Mouse (Mus musculus) limb, embryonic 11.5 days (tissue): ENCODE data around the gene 4931409K22Rik. TPM values are rescaled to one million over a fixed set of nuclear protein-coding genes. Genes with fewer than 3 reads are reported as not detected.

ENCODE experiments used
- ATAC-seq: fragments of 200-750 bp; cut with Nextera tagmentation; 2 replicates; pipeline ENCODE4 v1.8.0; 2017; ENCODE audit warnings: low read depth; ENCODE audit not compliant: insufficient number of reproducible peaks, low FRiP score, low TSS enrichment
- DNase-seq: peaks from one replicate; pipeline ENCODE4 v3.0.0-alpha.2; 2015; ENCODE audit warnings: low spot score
- H3K27ac ChIP-seq: fragments of 300-500 bp; sonication (generic); replicated peaks from 2 replicates; pipeline ENCODE4 v1.5.1; 2014; ENCODE audit warnings: low read depth, mild to moderate bottlenecking, low read length
- H3K27me3 ChIP-seq: fragments of 300-500 bp; sonication (generic); 2 replicates; pipeline ENCODE4 v1.6.1; 2014; ENCODE audit warnings: mild to moderate bottlenecking, low read length, mixed read lengths; ENCODE audit not compliant: control insufficient read depth, insufficient read depth
- H3K36me3 ChIP-seq: fragments of 300-500 bp; sonication (generic); 2 replicates; pipeline ENCODE4 v1.6.1; 2014; ENCODE audit warnings: mild to moderate bottlenecking, low read length, moderate library complexity, mixed read lengths; ENCODE audit not compliant: control insufficient read depth, insufficient read depth
- H3K4me1 ChIP-seq: fragments of 300-500 bp; sonication (generic); 2 replicates; pipeline ENCODE4 v1.6.1; 2014; ENCODE audit warnings: low read length, mixed read lengths; ENCODE audit not compliant: control insufficient read depth, insufficient read depth
- H3K4me2 ChIP-seq: fragments of 300-500 bp; sonication (generic); 2 replicates; pipeline ENCODE4 v1.6.1; 2014; ENCODE audit warnings: low read depth, mild to moderate bottlenecking, moderate library complexity; ENCODE audit not compliant: severe bottlenecking
- H3K4me3 ChIP-seq: fragments of 300-500 bp; sonication (generic); 2 replicates; pipeline ENCODE4 v1.5.1; 2014; ENCODE audit warnings: low read depth, low read length
- H3K9ac ChIP-seq: fragments of 300-500 bp; sonication (generic); 2 replicates; pipeline ENCODE4 v1.6.1; 2014; ENCODE audit warnings: mild to moderate bottlenecking, low read length
- H3K9me3 ChIP-seq: fragments of 300-500 bp; sonication (generic); 2 replicates; pipeline ENCODE4 v1.6.1; 2016; ENCODE audit warnings: low read length; ENCODE audit not compliant: control insufficient read depth
- whole genome bisulfite sequencing: fragments of 180-500 bp; shearing (Covaris S2); extraction: QIAGEN DNeasy Blood & Tissue Kit; methylation state at CpG from one replicate; pipeline ENCODE4 v1.1.7; 2014; 5-methylcytosine and 5-hydroxymethylcytosine counted together
- polyA plus RNA-seq: library from polyadenylated mRNA; unstranded; fragments of >200 nt; fragmentation: Nextera tagmentation; extraction: Ambion mirVana; gene quantifications from 2 replicates; pipeline ENCODE4 v1.2.1, GENCODE M21; 2014

4931409K22Rik gene
- polyA plus RNA-seq = not detected in 2 replicates

DNA sequence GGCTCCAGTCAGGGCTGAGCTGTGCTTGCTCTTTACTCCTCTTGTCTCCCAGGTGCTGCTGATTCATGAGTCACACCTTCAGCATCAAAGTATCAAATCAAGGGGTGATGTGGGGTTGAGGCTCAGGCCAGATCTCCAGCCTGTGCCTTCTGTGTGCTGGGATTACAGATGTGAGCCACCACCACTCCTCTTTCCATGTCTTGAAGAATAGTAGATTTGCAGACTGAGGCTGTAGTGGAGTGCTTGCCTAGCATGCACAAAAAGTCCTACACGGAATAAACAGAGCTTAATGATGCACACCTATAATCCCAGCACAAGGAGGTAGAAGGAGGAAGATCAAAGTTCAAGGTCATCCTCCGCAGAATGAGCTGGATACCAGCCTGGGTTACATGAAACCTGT lies at the start of gene 4931409K22Rik:
Gene 4931409K22Rik, minus strand, starts transcription at position 101 of the 400 bp plus-strand sequence.
- no peaks in the 10 kb centered on the region for H3K36me3 ChIP-seq
- WGBS = 80% methylated on average over 2 of the region's 2 CpGs
- H3K9me3 ChIP-seq = no peaks in the 10 kb centered on the region
- H3K4me1 ChIP-seq = peaks cover 7% of the 10 kb centered on the region; the same call in 1 of the 2 replicates
- no peak within 1 kb of the TSS for H3K27ac ChIP-seq
- H3K4me3 ChIP-seq = no peak within 1 kb of the TSS
- no peak within 1 kb of the TSS for H3K9ac ChIP-seq
- ATAC-seq (no peak), DNase-seq (no peak)
- H3K27me3 ChIP-seq = no peaks in the 10 kb centered on the region
- H3K4me2 ChIP-seq = no peak within 1 kb of the TSS

GRCm38 (mm10) chr5:24605980-24606665 lies 49.5 kb upstream of the 4931409K22Rik start:
- Histone ChIP-seq H3K4me3 (no peak overlapping the region), H3K27ac (peak overlapping the region; percentile 42; the same call in 1 of the 2 replicates), H3K4me2 (peak overlapping the region; percentile 68), H3K36me3 (no peaks in the 10 kb centered on the region), H3K4me1 (peaks cover 43% of the 10 kb centered on the region), H3K27me3 (no peaks in the 10 kb centered on the region), H3K9me3 (no peaks in the 10 kb centered on the region), H3K9ac (peak overlapping the region; percentile 85)
- no peak for ATAC-seq
- 23% methylated on average over 14 of the region's 14 CpGs for WGBS
- no peak for DNase-seq

DNA sequence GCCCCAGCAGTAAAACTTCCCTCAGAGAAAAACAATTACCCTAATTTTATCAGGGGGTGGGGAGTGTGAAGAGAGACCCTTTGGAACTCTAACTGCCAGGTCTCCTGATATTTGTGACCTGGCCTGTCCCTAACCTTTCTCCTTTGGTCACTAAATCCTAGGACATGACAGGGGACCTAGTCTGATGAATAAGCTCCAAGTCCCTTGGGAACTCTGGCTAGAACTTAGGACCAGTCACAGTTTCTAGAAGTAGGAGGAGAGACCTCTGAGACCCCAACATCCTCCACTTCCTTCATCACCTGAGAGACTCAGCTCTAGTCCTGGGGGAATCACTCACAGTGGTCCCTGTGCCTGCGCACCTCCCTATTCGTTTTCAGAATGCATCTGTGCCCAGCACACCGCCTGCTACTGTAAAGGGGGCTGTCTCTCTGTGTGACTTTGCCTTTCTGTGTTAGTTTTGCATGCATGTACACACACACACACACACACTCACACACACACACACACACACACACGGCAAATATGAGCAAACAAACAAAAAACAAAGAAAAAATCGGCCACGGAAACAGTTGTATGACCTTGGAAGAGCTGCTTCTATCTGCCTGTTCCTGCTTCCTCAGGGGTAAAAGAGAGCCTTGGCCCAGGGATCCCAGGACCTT lies 48.8 kb upstream of the 4931409K22Rik start:
- Histone ChIP-seq H3K27me3 (no peaks in the 10 kb centered on the region), H3K9ac (peak overlapping the region; percentile 85), H3K4me2 (peak overlapping the region; percentile 68), H3K4me3 (peak overlapping the region; percentile 47), H3K27ac (peak overlapping the region; percentile 96), H3K4me1 (peaks cover 50% of the 10 kb centered on the region), H3K36me3 (no peaks in the 10 kb centered on the region), H3K9me3 (no peaks in the 10 kb centered on the region)
- DNase-seq = no peak
- 7% methylated on average over 6 of the region's 6 CpGs for WGBS
- ATAC-seq = no peak

DNA sequence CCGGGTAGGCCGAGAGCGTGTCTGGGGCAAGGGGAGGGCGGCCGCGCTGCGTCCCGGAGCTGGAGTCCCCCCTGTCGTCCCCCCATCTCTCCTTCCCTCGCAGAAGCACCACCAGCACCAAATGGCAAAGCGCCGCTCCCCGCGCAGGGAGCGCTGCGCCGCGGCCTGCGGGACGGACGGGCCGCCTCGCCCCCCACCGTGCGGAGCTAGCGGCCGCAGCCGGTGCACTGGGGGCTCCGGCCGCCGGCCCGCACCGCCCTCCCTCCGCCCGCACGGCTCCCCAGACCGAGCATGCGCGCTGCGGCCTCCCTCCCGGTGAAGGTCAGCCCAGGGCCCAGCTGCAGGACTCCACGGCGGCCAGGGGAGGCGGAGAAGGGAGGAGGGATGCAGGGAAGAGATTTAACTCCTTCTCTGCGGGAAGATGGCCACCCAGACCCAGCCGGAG lies 48.1 kb upstream of the 4931409K22Rik start:
- no peaks in the 10 kb centered on the region for H3K36me3 ChIP-seq
- H3K27me3 ChIP-seq = no peaks in the 10 kb centered on the region
- H3K4me3 ChIP-seq = peak overlapping the region; percentile 47
- H3K4me1 ChIP-seq = peaks cover 53% of the 10 kb centered on the region
- ATAC-seq (peak; percentile 53), DNase-seq (peak; percentile 92)
- peak overlapping the region; percentile 96 for H3K27ac ChIP-seq
- under 1% methylated on average over 45 of the region's 46 CpGs for WGBS
- no peaks in the 10 kb centered on the region for H3K9me3 ChIP-seq
- peak overlapping the region; percentile 68 for H3K4me2 ChIP-seq
- H3K9ac ChIP-seq = peak overlapping the region; percentile 85

DNA sequence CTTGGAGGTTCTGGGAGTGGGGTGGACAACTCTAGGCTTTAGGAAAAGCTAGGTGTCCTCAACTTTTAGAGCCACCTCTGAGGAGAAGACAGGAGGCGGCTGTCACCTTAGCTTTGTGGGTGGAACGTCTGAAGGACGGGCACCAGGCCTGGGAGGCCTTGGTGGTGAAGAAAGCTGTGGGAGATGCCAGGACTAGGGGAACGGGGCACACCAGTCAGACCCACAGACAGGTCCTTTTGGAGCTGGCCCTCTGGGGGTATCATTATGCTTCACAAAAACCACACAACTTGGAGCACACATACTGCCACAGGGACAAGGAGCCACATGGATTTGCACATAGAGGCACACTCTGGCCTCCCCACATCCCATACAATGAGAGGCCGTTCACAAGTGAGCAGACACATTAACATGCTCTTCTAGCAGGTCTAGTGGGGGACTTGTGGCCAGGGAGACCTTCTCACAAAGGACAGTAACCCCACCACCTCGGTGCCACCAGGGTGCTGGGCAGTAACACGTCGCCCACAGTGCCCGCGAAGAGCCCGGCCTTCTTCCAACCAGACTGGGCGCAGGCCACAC lies 47.6 kb upstream of the 4931409K22Rik start:
- peaks cover 53% of the 10 kb centered on the region for H3K4me1 ChIP-seq
- H3K4me3 ChIP-seq = peak overlapping the region; percentile 47
- no peaks in the 10 kb centered on the region for H3K9me3 ChIP-seq
- H3K36me3 ChIP-seq = no peaks in the 10 kb centered on the region
- peak overlapping the region; percentile 68 for H3K4me2 ChIP-seq
- H3K9ac ChIP-seq = peak overlapping the region; percentile 85
- DNase-seq = no peak
- 18% methylated on average over 12 of the region's 12 CpGs for WGBS
- ATAC-seq = no peak
- no peaks in the 10 kb centered on the region for H3K27me3 ChIP-seq
- peak overlapping the region; percentile 96 for H3K27ac ChIP-seq

GRCm38 (mm10) chr5:24603431-24604010 lies 46.9 kb upstream of the 4931409K22Rik start:
- H3K4me3 ChIP-seq = no peak overlapping the region
- DNase-seq (no peak), ATAC-seq (no peak)
- H3K9me3 ChIP-seq = no peaks in the 10 kb centered on the region
- peak overlapping the region; percentile 96 for H3K27ac ChIP-seq
- H3K4me1 ChIP-seq = peaks cover 53% of the 10 kb centered on the region
- WGBS = 51% methylated on average over 8 of the region's 8 CpGs
- peak overlapping the region; percentile 93 for H3K4me2 ChIP-seq
- H3K27me3 ChIP-seq = no peaks in the 10 kb centered on the region
- H3K9ac ChIP-seq = peak overlapping the region; percentile 85
- H3K36me3 ChIP-seq = no peaks in the 10 kb centered on the region

DNA sequence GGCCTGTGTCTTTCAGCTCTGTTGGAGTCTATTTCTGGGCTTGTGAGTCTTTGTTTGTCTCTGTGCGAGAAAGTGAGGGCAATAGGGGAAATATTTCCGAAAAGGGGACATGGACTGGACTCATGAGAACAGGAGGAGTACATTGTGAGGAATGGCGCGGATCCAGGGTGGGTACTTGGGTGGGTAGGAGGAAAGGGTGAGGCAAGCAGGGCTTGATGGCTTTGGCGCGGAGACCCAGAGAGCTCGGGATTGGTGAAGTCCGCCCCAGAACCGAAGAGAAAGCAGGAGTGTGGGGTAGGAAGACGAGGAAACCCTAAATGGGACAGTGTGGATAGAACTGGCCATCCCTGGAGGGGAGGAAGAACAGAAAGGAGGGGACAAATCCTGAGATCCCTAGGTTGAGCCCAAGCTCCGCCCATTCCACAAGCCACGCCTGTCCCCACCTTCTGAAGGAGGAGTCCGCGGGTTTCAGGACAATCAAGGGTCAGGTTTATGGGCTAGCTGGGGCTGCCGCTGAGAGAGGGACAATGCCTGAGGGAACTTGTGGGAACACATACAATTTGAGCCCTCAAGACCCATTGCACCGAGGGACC lies 46.2 kb upstream of the 4931409K22Rik start:
- Histone ChIP-seq H3K4me3 (peak overlapping the region; percentile 67), H3K27ac (peak overlapping the region; percentile 96), H3K36me3 (no peaks in the 10 kb centered on the region), H3K27me3 (no peaks in the 10 kb centered on the region), H3K9ac (peak overlapping the region; percentile 89), H3K4me1 (peaks cover 58% of the 10 kb centered on the region), H3K9me3 (no peaks in the 10 kb centered on the region), H3K4me2 (peak overlapping the region; percentile 93)
- DNase-seq = peak; percentile 84
- WGBS = 2% methylated on average over 16 of the region's 16 CpGs
- ATAC-seq = peak; percentile 9; the same call in 1 of the 2 replicates
